Mouse (Mus musculus) cerebellum, adult 8-10 months (tissue): ENCODE results near the gene Lbh.

ENCODE experiments used
- DNase-seq: peaks from one replicate; pipeline ENCODE4 v3.0.0; 2022

Lbh gene

DNA sequence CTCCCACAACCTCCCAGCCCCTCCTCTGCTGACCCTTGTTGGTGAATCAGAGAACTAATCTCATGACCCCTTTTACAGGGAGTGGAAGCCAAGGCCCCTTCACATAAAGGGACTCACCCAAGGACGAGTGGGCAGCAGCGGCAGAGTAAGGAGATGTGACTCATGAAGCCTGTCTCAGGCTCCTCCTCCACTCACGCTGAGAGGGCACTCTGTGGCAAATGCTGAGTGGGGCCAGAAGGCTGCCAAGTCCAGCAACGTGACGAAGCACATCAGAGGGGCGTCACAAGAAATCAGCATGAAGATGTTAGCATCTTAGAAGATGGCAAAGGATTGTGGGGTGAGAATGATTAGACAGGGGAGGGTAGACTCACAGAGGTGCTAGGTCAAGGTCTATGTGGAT, 64.1 kb downstream of the Lbh start:
- DNase-seq, result no peak

- DNase-seq, result no peak
These were observed 65.4 kb downstream of the Lbh start for GRCm38 (mm10) chr17:72983471-72983870.

- DNase-seq, result no peak
These were observed 70.9 kb downstream of the Lbh start for GRCm38 (mm10) chr17:72989025-72989424.
